Mouse (Mus musculus): ENCODE measurements around the gene Ankdd1b.

The Ankdd1b gene

GRCm38 (mm10) chr13:96470957-96471356 is at the start of gene Ankdd1b:
Gene Ankdd1b, minus strand, starts transcription at chr13:96471198.
- DNase-seq (ENCODE audit: low read depth) = no peak

GRCm38 (mm10) chr13:96517335-96517734 is 46.3 kb upstream of the Ankdd1b start:
- DNase-seq (ENCODE audit: low read depth) = no peak

- DNase-seq (ENCODE audit: low read depth) = no peak
Observed at GRCm38 (mm10) chr13:96516249-96516648, 45.3 kb upstream of the Ankdd1b start.

- no peak for DNase-seq (ENCODE audit: low read depth)
Observed at GRCm38 (mm10) chr13:96514154-96514942, 43.4 kb upstream of the Ankdd1b start.

- no peak for DNase-seq (ENCODE audit: low read depth)
Observed at GRCm38 (mm10) chr13:96511893-96512292, 40.9 kb upstream of the Ankdd1b start.

- DNase-seq (ENCODE audit: low read depth) = no peak
Observed at GRCm38 (mm10) chr13:96511262-96511661, 40.3 kb upstream of the Ankdd1b start.

- DNase-seq (ENCODE audit: low read depth) = no peak
Observed at GRCm38 (mm10) chr13:96510635-96511034, 39.6 kb upstream of the Ankdd1b start.

GRCm38 (mm10) chr13:96507541-96507940 is 36.5 kb upstream of the Ankdd1b start:
- no peak for DNase-seq (ENCODE audit: low read depth)

GRCm38 (mm10) chr13:96506313-96506712 is 35.3 kb upstream of the Ankdd1b start:
- DNase-seq (ENCODE audit: low read depth) = no peak

- no peak for DNase-seq (ENCODE audit: low read depth)
Observed at GRCm38 (mm10) chr13:96505661-96506060, 34.7 kb upstream of the Ankdd1b start.

- DNase-seq (ENCODE audit: low read depth) = no peak
Observed at GRCm38 (mm10) chr13:96499891-96500290, 28.9 kb upstream of the Ankdd1b start.

- DNase-seq (ENCODE audit: low read depth) = no peak
Observed at GRCm38 (mm10) chr13:96496630-96497029, 25.6 kb upstream of the Ankdd1b start.

GRCm38 (mm10) chr13:96490433-96490832 is 19.4 kb upstream of the Ankdd1b start, which contains the start of gene Gm17622:
Gene Gm17622, plus strand, starts transcription at chr13:96490733.
- DNase-seq (ENCODE audit: low read depth) = no peak

- no peak for DNase-seq (ENCODE audit: low read depth)
Observed at GRCm38 (mm10) chr13:96487968-96488367, 17.0 kb upstream of the Ankdd1b start.

GRCm38 (mm10) chr13:96487230-96487629 is 16.2 kb upstream of the Ankdd1b start:
- no peak for DNase-seq (ENCODE audit: low read depth)

- no peak for DNase-seq (ENCODE audit: low read depth)
Observed at GRCm38 (mm10) chr13:96478991-96479390, 8.0 kb upstream of the Ankdd1b start.

- DNase-seq (ENCODE audit: low read depth) = no peak
Observed at GRCm38 (mm10) chr13:96477226-96477625, 6.2 kb upstream of the Ankdd1b start.

- no peak for DNase-seq (ENCODE audit: low read depth)
Observed at GRCm38 (mm10) chr13:96470556-96470955, 442 bp downstream of the Ankdd1b start.

GRCm38 (mm10) chr13:96468678-96469077 is 2.3 kb downstream of the Ankdd1b start:
- no peak for DNase-seq (ENCODE audit: low read depth)

GRCm38 (mm10) chr13:96465315-96465714 is 5.7 kb downstream of the Ankdd1b start:
- DNase-seq (ENCODE audit: low read depth) = no peak

GRCm38 (mm10) chr13:96462644-96463043 is 8.4 kb downstream of the Ankdd1b start:
- DNase-seq (ENCODE audit: low read depth) = no peak

- DNase-seq (ENCODE audit: low read depth) = no peak
Observed at GRCm38 (mm10) chr13:96458606-96459005, 12.4 kb downstream of the Ankdd1b start.

GRCm38 (mm10) chr13:96458018-96458417 is 13.0 kb downstream of the Ankdd1b start:
- DNase-seq (ENCODE audit: low read depth) = no peak

- DNase-seq (ENCODE audit: low read depth) = no peak
Observed at GRCm38 (mm10) chr13:96457566-96457965, 13.4 kb downstream of the Ankdd1b start.

All from fibroblast of lung, adult 2 months (primary cell).